Mouse (Mus musculus): ENCODE data around the gene Tfap2c.

Gene Tfap2c

DNA sequence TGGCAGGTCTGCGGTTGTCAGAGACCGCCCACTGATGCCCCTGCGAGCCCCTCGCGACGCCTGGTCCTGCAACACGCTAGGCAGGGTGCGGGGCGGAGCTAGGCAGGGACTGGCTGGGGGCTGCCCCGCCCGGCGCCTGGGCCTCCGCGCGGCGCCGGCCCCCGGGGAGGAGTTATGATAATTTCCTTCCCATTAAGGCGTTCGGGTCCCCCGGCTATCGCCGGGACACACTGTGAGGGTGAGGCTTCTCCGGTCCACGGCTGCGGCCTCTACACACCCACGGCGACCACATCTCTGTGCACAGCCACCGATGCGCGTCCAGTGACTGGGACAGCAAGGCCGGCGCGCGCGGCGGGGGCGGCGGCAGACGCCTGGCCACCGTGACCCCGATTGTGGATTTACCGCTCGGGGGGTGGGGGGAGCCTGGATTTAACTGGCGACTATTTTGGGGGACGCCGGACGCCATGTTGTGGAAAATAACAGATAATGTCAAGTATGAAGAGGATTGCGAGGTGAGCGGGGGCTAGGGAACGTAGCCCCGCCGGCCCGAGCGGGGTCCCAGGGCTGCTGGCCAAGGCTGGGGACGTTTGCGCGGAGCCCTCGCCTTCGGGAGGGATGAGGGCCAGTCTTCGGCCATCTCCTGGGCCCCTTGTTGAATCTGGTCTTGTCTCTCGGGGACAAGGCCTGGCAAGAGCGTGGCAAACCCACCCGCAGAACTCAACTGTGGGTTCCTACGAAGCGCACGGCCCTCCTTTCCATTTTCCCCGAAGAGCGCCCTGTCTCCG, at the start of gene Tfap2c:
Gene Tfap2c (plus strand): TSS at position 223 of the 785 bp plus-strand sequence.
- DNase-seq = no peak

DNA sequence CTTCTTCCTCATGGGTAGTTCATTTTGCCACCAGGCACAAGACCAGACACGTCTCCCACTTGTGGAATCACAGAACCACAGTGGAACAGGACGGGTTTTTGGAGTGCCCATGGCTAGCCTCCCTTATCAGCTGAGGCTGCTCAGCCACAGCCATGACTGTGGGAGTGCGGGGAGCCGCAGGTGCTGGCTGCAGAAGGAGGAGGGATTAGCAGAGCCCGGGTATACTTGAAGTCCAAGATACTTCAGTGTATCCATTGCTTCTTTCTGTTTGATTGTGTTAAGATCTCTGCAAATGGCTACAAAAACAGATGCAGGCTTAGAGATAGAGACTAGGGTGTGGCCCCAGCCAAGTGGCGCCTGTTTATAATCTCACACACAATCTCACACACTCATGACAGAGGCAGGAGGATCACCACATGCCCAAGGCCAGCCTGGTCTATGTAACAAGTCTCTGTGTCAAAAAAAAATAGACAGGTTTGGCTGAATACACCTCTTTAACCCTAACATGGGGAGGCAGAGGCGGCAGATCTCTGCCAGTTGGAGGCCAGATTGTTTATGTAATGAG, 48.6 kb upstream of the Tfap2c start:
- no peak for DNase-seq

DNA sequence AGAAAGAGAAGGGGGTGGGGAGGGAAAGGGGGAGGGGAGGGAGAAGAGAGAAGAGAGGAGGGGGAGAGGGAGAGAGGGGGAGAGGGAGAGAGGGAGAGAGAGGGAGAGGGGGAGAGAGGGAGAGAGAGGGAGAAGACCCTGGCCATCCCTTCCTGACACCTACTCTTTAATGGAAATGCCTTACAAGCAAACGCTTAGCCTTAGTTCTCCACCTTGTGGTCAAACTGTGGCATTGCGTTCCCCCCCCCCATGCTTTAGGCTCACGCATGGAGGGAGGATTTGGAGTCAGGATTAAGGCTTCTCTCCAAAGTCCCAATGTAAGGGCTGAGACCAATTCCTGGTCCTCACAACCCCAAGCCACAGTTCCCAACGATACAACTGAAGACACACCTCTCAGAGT, 48.1 kb upstream of the Tfap2c start:
- DNase-seq = no peak

DNA sequence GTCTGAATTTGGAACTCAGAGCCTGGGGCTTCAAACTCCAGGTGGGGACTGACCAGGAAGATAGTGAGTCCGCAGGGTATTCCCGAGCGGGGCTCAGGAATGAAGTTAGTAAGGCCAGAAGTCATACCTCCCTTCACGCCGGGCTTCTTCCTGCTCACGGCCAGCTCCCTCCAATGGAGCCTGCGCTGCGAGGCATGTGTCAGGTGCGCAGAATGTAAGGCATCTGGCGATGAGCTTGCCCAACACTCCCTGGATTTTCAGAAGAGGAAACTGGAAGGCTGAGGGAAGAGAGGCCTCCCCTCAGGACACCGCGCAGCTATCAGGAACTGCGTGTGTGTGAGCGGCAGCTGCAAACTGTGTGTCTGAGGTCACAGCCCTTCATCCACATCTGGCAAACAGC, 47.2 kb upstream of the Tfap2c start:
- no peak for DNase-seq

DNA sequence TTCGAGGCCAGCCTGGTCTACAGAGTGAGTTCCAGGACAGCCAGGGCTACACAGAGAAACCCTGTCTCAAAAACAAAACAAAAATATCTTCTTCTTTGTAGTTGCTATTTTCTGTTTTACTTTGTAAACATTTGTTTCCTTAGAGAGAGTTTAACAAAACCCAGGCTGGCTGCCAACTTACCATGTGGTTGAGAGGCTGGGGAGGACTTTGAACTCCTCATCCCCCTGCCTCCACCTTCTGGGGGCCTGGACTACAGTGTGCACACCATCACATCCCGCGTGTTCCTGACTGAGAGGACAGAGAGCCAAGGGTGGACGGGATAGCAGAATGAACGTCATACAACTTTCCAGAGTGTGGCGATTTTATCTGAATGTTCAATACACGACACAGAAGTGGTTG, 43.3 kb upstream of the Tfap2c start:
- no peak for DNase-seq

DNA sequence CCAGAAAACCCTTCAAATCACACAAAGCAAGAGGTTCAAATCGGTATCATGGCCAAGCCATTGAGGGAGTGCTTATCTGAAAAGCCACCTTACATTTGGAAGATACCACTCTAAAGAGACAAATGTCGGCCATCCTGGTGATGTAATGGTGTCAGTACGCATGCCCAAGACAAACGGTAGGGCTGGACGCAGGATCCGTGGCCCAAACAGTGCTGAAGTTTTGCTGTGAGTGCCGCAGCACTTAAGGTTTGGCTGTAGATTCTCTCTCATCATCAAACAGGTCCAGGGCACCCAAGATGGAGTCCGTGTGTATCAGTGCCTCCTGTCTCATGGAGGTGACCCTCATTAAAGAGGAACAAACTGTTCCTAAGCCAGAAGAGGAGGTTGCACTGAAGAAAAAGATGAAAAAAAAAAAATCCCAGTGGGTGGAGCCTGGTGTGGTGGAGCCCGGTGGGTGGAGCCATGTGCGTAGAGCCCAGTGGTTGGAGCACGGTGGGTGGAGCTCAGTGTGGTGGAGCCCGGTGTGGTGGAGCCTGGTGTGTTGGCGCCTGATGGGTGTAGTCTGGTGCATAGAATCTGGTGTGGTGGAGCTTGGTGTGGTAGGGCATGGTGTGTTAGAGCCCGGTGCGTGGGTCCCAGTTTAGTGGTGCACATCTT, 39.2 kb upstream of the Tfap2c start:
- no peak for DNase-seq

DNA sequence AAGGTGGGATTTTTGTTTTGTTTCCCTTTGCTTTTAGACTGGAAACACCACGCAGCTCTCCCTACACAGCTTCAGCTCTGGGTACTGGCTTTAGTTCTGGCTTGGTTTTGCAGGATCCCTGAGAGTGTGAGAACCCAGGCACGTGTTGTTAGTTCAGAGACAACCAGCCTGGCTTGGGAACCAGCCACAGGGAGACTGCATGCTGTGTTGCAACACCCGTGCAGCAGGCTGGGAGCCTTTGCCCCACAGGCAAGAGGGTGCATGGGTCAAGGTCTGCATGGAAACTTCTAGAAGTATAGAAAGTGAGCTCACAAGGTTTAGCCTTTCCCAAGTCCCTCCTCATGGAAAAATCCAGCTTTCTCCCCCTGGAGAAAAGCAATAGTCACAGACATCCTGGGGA, 38.5 kb upstream of the Tfap2c start:
- no peak for DNase-seq

DNA sequence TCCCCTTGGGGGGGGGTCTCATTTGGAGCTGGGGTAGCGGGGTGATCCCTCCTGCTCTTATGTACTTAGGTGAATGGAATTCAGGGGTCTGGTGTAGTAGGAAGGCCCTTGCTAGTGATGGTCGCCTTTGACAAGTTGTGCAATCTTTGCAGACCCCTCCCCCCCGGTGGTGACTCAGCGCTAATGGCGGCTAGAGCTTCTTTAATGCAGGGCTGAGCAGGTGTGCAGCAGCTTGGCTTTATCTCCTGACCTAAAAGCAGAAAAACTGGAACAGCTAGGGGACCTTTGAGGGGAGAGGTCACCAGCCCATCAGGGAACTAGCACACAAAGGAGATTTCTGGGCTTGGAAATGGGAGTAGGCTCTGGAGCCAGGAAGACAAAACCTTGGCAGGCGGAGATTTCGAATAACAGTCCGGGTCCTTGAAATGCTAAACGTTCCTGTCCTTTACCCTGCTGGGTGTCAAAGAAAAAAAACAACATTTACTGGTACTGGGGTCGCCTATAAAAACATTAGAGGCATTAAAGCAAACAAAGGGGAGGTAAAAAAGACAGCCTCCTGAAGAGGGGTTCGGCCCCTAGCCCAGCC, 32.9 kb upstream of the Tfap2c start:
- DNase-seq = no peak

DNA sequence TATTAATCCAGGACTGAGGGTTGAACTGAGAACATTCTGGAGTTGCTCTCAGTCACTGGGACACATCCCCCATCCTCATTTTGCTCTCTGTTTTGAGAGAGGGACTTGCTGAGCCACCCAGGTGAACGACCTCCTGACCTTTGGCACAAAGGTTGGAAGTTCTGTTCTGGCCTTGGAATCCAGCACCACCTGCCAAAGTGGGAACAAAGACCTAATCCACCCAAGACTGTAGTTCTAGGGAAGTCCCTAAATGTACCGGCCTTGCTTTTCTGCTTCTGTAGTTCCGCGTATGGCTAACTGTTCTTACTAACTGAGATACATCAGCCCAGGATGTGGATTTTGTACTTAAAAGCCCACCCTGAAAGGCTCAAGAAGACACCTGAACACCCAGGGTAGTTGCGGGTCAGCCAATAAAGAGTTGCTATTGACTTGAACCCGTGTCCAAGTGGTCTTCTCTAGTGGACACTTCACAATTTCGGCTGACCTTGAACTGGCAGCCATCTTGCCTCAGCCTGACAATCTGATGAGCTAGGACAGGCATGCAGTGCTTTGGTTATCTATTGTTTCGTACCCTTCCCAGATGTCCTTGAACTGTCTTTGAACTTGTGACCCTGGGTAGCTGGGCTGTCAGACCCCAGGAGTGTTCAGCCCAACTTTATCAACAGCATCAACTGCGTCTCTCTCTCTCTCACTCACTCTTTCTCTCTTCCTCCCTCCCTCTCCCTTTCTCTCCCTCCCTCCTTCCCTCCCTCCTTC, 28.6 kb upstream of the Tfap2c start:
- no peak for DNase-seq

DNA sequence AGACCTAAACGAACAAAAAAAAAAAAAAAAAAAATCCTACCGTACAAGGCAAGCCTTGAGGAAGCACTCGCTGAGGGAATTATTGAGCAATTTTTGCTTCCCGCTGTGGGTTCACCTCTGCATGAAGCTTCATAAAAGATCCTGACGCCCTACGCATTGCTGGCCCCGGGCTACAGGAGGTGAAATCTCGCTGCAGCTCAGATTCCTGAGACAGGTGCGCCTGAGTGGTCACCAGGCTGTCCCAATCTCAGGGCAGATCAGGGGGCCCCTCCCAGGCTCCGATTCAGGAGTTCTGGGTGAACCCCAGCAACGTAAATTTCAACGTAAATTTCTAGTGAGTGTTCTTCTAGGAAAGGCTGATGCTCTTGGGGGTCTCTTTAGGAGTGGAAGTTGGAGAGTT, 26.9 kb upstream of the Tfap2c start:
- DNase-seq = no peak

DNA sequence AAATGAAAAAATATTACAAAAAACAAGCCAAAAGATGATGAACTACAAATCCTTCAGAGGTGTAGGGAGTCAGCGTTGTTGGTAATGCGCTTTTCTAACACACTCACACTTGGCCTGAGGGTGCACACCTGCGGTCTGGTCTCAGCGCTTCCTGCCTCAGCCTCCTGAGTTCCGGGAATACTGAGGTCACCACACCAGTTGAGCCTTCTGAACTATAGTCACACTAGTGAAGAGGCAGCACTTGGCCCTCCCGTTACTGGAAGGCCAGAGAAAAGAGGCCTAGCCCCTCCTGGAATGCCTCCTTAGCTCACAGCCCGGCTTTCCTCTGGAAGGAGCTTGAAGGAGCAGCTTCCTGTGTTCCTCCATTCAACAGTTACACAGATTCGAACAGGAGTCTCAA, 22.2 kb upstream of the Tfap2c start:
- no peak for DNase-seq

DNA sequence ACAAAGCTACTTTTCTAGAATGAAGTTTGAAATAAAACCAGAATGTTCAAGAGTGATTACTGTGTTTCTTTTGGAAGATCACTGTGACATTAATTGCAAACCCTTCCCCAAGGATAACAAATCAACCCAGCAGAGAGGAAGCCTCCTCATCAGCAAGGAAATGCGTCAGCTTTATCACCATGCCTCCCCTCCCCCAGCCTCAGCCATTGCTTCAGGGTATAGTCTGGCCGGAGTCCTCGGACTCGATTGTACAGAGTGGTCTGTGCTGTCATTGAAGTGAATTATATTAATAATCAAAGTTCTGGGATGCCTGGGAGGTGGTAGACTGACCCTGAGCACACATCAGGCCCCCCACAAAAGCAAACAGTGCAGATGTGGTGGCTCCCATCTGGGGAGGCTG, 5.4 kb upstream of the Tfap2c start:
- no peak for DNase-seq

DNA sequence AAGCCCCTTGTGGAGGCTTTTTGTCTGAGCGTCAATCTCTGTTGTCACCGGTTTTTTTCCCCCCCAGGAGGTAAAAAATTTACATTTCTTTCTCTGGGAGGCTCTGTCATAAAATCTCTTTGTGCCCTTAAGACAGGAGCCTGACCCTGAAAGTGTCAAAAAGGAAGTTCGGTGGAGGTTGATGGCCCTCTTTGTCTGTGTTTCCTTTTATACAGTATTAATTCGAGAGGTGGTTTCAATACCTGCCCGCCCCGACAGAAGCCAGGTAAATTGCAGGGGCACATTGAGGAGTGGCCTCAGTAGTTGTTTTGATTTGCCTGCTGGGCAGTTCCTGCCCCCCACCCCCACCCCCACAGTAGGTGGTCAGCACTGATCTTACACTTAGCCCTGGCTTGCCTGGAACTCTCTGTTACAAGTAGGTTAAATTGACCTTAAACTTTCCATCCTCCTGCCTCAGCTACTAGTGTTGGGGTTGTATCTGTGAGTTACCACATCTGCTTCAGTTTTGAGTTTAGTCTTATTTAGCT, 4.7 kb upstream of the Tfap2c start:
- DNase-seq = no peak

DNA sequence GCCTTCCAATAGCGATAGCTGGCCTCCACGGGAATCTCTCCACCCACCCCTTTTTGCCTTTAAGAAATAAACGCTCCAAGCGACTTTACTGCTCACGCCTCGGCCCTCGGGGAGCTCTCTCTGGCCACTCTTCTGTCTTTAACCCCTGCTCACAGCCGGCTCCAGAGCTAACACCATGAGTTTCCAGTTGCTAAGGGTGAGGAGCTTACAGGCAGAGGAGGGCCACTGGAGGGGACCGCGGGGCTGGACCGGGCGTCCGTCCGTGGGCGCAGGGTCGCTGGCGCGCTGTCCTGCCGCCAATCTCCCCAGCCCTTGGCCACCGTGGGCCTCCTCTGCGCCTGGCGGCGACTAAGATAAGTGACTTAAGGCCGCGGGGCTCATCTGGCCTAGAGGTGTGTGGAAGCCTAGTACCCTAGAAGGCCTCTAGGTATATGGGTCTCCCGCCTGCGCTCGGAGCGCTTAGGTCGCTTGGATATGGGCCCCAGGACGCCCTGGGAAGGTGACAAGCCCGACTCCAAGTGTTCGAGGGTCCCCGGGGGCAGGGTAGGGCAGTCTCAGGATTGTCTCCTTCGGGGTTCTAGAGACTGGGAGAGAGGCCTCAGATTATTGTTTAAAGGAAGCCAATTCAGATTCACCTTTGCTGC, 3.7 kb upstream of the Tfap2c start:
- no peak for DNase-seq

DNA sequence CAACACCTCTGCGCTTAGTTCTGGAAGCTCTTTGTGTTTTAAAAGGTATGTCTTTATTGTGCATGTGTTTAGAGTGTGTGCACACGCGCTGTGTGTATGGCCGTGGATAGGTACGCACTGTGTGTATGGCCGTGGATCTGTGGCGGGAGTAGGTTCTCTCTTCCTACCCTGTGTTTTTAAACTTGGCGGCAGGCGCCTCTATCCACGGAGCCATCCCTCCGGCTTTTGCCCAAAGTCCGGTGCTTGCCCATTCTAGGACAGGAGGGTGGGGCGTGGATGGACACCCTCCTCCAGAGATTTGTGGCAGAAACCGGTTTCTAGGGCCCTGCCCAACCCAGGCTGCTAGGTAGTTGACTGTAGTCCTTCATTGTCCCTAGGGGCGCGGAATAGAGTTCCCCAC, 2.8 kb upstream of the Tfap2c start:
- no peak for DNase-seq

DNA sequence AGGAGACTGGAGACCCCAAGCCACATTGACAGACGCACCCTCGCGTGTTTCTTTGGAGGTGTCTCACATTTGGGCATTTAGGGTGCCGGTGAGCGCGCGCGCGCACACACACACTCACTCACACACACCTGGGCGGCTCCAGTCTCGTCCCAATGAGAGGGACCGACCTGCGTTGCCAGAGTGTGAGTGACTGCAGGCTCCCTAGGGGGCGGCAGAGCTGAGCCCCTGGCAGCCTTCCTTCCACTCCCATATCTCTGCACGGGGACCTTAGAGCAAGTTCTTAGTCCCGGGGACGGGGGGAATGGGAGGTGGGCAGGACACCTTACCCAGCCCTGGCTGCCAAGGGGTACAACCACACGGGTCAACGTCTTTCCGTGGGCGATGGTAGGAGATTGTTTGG, 2.3 kb upstream of the Tfap2c start:
- DNase-seq = no peak

DNA sequence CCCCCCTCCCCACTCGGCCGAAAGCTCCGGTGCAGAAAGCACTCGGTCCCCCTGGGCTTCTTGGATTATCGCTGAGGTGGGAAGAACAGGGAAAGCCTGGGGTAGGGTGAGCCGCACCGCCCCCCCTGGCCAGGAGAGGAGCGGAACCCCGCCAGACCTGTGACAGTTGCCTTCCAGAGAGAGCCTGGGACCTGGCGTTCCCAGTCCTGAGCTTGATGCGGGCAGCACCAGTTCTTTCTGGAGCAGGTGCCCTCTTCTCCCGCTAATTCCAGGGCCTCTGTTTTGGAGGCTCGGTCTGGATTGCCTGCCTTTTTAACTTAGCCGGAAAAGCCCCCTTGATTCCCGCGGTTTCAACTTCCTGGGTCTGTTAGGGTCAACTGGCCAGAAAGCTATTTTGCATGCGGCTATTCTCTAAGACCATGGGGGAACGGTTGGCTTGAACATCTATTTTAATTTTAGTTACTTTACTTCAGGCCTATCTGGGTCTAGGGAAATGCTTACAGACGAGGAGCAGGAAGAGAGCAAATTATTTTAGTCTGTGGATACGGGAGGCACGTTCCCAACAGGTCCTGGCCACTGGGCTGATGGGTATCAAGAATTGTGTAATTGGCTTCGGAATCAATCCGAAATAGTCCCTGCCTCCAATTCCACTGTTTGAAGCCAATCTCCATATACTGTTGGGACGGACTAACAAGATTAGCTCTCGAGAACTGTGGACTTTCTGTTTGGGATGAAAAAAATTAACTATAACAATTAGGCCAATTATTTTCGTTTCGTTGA, 1.4 kb upstream of the Tfap2c start:
- DNase-seq = no peak

DNA sequence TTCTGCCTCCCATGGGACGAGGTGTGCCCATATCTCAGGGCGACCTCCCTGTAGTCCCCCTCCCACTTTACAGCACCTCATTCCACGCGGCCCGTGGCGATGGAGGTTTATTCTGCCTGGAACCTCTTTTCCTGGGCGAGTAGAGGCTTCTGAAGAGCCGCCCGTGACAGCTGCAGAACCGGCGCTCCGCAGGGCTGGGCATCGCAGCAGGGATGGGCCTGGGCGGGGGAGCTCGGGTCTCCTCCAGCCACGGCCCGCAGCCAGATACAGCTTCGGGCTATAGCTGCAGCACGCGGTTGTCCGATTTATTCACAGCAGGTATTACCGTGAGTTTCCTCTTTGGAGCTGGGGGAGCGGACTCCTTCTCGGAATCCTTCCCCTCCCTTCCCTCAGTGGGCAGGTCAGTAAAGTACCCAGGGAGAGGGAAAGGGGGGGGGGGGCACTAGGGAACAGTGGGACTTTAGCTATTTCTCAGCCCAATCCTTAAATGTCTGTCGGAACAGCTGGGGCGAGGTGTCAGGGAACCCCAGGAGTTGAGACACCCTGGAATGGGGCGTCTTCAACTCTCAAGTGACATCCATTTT, 629 bp upstream of the Tfap2c start:
- DNase-seq = no peak

DNA sequence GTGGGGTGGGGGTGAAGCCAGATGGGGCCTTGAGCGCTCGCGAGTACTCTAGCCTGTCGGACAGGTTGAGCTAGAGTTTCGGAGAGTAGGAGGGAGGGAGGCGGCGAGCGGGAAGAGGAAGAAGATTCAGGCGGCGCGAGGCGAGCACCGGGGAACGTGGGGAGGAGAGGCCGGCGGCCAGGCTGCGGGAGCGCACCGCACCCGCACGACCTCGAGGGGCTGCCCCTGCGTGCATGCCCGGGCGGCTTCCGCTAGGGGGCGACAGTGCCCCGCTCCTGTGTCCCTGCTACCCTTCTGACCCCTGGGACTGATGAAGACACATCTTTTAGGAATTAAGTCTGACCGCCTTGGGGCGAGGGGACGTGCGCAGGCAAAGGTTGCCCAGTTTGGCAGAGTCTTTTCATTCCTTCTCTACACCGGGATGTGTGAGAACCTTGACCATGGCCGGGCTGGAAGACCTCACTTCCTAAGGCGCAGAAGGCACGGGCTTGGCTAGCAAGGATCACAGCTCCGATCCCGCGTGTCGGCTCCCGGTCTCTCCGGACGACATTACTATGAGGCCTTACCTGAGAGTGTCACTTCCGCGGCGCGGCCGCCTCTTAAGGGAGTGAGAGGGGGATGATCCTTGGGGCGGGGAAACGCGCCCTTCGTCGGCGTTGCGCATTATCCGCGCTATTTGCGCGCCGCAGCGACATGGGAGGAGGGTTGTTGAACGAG, 1.1 kb downstream of the Tfap2c start:
- DNase-seq = no peak

DNA sequence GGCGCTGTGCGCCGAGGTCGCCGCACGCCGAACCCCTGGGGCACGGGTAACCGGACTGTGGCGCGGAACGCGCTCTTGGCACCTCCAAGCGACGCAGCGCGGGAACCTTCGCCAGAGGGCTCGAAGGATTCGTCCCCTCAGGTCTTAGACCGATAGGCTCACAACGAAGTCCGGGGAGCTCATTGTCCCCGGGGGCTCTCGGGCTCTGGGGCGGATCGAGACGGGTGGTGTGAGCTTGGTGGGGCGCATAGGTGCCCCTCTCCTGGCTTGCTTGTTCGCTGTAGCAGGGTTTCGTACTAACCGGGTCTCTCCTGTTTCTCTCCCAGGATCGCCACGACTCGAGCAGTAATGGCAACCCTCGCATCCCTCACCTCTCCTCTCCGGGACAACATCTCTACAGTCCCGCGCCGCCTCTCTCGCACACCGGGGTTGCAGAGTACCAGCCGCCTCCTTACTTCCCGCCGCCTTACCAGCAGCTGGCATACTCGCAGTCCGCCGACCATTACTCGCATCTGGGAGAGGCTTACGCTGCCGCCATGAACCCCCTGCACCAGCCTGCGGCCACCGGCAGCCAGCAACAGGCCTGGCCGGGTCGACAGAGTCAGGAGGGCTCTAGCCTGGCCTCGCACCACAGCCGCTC, 1.8 kb downstream of the Tfap2c start:
- no peak for DNase-seq

Data from cerebellum, adult 11-12 months (tissue).